Mouse (Mus musculus): ENCODE data around the gene Gm10570. TPM values are rescaled to one million over a fixed set of nuclear protein-coding genes. Genes with fewer than 3 reads are reported as not detected.

The Gm10570 gene
- total RNA-seq, 2 experiments from 2014 or later = not detected

DNA sequence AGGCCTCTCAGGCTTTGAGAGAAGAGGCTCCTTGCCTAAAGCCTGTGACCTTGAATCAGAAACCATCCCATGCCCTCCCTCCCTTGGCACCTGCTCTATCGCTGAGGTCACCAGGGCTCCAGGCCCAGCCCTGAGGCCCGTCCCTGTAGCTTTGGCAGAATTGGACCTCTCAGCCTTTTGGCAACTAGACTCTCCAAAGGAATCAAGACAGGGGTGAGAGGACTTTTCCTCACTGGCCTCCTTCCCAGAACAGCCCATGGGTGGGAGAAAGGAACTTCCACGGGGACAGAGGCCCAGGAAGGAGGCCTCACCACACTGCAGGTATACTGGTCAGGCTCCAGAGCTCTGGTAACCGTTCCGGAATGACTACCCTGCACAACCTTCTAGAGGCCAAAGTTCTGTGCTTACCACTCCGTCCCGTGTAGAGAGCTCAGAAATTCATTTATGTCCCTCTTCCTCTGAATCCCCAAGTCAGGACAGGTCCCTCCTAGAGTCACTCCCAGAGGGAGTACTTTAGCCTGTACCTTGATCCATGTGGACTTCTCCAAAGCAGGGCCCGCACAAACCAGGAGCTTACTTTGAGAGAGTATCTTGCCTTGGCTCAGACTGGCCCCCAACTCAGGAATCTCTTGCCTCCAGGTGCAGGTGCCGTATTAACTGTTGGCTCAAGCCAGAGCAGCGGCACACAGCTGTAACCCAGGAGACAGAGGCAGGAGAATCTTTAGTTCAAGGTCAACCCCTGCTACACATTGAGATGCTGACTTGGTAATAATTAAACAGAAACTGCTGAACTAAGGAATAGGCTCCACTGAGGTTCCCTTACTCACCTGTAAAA lies 1.5 kb downstream of the Gm10570 start:
- peak; percentile 79 to 89 for DNase-seq

DNA sequence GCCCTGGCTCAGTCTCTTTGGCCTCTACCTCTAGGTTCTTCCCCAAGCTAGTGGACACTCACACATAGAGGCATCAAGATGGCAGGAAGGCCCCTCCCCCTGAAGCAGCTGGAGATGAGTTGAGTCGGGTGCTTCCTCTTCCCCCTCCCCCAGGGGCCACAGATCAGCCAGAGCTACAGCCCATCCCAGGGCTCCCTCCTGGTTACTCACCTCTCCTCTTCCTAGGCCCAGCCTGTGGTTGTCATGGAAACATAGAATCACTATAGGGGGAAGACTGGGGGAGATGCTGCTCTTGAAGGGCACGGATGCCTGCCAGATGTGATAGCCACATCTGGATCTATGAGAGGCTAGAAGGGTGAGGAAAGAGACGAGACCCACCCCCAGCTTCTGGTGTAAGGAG lies 3.7 kb downstream of the Gm10570 start:
- no peak for DNase-seq

DNA sequence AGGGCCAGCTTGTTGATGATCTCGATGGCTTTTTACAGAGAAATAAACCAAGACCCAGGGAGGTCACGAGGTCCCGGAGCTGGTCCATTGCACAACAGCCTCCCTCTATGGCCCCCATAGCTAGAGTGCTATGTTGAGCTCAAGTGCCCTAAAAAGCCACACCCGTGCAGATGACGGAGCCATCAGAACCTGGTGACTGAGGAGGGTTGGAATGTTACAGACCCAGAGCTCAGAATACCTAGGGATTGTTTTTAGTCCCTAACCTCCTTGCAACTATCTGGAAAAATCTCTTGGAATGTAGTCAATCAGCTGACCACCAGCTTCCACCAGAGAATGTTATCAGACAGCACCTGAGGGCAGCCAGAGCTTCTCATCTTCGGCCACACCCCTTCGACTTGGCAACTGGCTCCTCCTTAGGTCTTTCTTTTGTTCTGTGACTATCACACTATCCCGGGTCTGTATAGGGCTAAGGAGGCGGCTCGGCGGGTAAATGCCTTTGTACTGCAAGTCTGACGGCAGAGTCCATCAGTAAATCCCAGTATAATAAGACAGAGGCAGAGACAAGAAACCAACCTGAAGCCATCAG lies 6.1 kb downstream of the Gm10570 start:
- DNase-seq = no peak

DNA sequence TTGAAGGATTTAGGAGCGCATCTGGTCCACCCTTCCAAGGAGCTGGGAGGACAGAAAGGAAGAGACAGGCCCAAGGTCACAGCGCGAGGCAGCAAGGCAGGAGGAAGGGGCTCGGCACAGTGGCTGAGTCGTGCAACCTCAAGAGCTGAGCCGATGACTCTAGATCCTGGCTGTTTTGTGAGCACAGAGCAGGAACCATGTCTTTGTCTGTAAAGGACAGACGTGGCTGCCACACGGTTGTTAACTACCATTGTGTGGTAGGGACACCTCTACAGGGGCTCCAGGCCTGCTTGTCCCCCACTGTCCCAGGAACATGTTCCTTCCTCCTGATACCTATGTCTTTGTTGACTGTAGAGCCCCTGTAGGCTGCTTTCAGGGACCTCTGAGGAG lies 8.8 kb downstream of the Gm10570 start:
- DNase-seq = no peak

DNA sequence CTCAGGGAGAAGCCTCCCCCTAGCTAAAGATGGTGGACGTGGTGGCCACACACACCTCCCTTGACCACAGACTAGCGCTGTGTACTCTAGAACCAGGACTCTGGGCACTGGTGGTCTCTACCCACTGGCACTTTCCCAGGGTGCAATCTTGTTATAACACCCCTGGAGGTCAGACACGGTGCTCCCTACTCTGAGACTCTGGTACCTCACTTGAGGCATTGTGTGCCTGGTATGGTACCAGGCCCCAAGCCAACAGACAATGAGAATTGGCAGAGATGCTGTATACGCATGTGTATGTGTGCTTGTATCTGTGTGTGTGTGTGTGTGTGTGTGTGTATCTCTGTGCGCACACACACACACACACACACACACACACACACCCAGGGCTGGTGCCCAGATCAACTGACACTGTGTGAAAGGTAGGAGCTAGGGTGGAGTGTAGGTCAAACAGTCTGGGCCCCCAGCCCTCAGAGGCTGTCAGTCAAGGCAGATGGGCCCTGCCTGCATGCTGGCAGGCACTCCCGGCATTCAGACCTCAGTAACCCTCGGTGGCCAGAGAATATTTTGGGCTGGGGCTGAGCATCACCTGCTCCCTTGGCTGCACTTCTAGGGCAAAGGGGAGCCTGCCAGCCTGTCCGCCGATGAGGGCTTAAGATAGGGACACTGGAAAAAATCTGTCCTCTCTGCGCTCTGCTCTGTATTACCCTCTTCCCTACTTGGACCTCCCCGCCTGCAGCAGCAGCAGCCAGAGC lies 9.4 kb downstream of the Gm10570 start:
- peak; percentile 79 to 90 for DNase-seq

DNA sequence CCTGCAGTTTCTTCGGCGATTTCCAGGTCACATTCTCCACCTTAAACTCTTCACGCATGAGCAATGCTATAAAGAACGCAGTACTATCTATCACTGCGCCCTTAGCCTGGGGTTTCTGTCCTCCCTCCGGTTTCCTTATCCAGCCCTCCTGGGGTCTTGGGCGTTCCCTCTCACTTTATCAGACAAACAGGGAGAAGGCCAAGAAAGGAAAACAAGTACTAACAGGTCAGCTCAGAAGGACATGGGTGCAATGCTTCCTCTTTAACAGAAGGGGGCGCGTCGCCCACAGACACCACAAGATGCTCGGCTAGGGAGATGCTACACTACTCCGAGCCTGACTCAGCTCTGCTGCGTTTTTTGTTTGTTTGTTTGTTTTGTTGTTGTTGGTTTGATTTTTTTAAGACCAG lies 11.3 kb downstream of the Gm10570 start:
- no peak for DNase-seq

DNA sequence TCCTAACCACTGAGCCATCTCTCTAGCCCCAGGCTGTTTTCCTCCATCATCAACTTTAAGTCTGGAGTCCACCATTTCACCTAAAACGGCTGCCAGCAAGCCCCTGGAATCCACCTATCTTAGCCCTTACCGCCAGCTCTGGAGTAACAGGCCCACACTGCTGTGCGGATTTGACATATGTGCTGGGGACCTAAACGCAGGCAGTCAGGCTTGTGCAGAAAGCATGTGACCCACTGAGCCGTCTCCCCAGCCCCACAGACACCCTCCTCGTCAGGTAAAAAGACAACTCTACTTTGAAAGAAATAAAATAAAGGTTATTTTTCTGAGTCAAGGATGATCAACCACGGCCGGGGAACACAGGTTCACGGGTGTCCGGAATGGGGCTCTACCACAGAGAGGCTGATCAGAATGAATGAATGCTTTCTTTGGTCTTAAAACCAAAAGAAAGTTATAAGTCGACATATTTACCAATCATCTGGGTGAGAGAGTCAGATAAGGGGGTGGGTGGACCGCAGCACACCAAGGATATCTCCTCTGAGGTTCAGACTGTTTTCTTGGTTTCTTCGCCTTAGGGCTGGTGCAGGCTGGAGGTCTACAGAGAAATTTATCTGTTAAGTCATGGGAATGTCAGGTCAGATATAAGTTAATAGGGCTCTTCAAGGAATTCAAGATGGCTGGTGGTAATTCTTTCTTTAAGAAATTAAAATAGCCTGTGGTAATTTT lies 12.1 kb downstream of the Gm10570 start:
- DNase-seq = no peak

DNA sequence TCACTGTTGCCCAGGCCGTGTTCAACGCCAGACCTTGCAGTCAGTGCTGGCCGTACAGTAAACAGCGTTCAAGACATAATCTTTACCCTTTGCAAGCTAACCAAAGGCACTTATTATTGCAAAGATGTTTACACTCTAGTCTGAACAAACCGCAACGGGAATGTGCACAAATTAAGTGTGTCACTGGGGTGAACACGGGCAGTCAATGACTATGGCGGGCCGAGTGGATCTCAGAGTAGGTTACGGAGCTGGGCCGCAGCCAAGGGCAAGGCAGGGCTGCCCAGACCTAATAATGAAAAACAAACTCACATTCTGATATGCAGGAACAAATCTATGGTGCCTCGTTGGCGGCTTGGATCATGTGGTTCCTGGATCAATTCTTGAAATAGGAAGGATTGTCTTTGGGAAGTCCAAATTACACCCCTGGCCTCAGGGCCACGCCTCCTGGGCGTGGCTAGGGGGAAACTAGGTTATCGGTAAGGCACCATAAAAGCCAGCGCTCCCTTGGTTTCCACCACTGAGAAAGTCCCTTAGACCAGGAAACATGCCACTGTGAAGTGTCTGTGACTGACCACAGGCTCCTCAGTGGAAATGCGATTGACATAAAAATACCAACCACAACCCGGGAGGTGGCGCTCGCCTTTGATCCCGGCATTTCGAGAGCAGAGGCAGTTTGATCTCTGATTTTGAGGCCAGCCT lies 13.3 kb downstream of the Gm10570 start:
- DNase-seq = no peak

DNA sequence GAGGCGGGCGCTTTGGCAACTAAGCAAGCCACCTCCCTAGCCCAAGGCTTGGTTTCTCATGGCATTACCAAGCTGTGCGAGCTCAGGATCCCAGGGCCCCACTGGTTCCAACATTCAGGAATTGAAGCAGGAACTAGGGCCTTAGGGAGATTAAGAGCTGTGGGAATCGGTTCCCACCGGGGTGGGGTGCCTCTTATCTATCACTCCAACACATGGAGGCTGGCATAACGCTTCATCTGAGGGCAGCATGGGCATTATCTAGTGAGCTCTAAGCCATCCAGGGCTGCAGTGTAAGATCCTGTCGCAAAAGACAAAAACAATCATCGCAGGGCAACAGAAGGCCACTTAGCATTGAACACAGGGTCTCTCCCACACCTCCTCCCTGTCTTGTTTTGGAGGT lies 14.0 kb downstream of the Gm10570 start:
- DNase-seq = no peak

DNA sequence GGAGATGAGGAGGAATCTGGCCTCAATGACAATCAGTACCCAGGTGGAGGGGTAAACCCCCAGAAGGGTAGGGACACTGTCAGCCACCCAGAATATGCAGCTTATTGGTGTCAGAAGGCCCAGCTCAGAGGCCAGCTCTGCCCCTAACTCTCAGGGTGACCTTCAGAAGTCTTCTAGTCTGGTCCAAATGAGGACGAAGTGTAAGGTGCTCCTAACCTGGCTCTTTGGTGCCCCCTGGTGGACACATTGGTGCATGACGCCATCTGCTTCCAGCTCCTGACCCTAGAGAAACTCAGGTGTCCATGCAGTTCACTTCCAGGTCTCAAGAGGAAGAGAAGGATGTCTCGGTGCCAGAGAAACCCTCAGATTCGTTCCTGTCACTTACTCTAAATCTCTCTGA lies 16.2 kb downstream of the Gm10570 start:
- DNase-seq = peak; percentile 62 to 86

DNA sequence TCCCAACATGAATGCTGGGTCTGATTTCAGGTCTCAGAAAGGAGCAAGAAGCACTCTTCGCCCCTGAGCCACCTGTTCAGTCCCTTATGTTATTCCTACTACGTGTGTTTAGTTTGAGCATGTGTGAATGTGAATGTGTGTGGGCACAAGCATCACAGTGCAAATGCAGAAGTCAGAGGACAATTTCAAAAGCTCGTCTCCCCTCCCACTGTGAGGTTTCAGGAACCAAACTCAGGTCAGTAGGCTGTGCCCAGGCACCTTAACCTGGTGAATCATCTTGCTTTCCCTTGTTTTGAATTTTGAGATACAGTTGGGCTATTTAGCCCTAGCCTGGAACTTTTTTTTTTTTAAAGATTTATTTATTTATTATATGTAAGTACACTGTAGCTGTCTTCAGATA lies 18.6 kb downstream of the Gm10570 start:
- DNase-seq = no peak

DNA sequence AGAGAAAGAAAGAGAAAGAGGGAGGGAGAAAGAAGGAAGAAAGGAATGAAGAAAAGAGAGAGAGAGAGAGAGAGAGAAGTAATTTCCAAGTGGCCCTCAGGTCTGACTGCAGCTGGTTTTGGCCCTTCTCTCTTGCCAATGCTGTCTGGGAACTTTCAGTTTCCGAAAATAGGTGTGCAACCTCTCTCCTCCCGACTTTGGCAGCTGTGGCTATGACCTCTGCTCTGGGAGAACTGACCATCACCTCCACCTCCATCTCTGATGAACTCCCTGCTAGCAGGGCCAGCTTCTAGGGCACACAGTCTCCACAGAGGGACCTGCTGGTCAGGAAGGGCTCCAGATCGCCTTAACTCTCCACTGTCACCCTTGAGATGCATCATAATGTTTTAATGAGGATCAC lies 21.9 kb downstream of the Gm10570 start:
- DNase-seq = peak; percentile 45 to 66

DNA sequence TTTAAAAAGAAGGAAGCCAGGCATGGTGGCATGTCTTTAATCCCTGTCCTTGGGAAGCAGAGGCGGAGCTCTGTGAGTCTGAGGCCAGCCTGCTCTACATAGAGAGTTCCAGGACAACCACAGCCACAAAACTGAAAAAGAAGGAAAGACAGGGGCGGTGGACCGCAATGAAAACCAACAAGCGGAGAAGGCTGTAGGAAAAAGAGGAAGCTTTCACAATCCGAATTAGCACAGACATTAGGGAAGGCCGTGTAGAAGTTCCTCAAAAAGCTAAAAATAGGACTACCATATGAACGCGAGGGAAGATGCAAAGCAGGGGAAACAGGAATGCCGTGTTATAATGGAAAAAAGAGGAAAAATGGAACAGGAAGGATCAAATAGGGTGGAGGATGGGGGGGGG lies 24.6 kb downstream of the Gm10570 start:
- peak in 1 of 2 experiments; percentile 35 for DNase-seq

DNA sequence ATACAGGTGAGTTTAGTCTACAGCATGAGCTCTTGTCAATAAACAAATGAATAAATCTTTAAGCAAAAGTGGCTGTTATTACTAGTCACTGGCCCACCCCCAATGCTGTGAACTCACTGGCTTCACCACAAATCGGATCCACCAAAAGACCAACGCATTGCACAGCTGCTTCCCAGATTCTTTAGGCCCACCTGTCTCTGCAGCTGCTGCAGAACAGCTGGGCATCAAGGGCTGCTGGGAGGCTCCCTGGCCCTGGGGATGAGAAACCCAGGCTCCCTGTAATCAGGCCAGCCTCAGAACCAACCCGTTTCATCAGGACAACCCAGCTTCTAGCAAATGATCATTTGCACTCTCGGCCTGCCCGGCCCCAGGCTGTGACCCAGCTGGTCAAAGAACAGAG lies 25.6 kb downstream of the Gm10570 start:
- no peak for DNase-seq

DNA sequence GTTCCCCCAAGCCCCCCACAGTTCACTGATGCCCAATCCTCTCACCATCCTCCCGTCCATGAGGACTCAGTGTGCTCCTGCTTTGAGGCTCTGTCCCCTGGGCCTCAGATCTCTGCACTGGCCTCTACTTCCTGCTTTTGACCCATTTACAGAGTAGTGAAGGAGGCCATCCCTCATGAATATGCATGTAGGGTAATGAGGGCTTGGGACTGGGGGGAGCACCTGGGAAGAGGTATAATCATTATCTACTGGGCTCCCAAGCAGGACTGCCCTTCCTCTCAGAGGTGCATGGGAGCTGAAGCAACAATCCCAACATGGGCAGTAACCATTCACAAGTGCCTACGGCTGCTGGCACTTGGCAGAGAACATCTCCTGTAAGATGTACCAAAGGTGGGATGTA lies 29.4 kb downstream of the Gm10570 start, which contains the start of gene Serinc2:
Gene Serinc2 (minus strand): TSS at position 101 of the 400 bp plus-strand sequence.
- no peak for DNase-seq

DNA sequence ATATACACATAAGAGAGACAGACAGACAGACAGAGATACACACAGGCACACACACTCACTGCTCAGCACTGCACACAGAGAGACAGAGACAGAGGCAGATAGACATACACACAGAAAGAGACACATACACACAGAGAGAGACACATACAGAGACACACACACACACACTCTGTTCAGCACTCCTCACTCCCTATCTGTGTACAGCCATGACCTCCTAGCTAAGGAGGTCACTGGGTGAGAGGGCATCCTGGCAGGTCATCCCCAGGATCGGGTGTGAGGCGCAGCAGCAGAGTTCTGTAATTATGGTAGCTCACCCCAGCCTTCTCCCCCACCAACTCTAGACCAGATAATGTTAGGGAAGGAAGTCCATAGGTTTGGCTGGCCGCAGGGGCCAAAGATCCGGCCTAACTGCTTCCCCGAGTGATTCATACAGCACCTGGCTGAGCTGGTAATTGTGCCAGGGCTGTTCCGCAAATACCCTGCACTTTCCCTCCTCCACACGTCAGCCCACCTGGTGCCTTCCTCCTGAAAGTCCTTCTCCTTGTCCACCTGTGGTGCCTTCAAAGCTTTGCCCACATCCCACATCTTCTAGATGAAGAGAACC lies 31.8 kb downstream of the Gm10570 start:
- no peak for DNase-seq

DNA sequence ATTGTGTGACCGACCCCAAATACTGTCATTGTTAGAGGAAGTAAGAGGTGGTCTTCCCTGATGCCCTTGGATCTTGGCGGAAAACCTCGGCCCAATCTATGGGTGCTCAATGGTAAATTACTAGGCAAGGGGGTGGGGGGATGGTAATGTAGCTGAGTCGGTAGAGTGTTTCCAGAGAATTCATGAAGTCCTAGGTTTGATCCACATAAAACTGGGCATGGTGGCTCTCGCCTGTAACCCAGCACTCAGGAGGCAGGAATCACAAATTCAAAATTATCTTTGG lies 32.7 kb downstream of the Gm10570 start:
- no peak for DNase-seq

DNA sequence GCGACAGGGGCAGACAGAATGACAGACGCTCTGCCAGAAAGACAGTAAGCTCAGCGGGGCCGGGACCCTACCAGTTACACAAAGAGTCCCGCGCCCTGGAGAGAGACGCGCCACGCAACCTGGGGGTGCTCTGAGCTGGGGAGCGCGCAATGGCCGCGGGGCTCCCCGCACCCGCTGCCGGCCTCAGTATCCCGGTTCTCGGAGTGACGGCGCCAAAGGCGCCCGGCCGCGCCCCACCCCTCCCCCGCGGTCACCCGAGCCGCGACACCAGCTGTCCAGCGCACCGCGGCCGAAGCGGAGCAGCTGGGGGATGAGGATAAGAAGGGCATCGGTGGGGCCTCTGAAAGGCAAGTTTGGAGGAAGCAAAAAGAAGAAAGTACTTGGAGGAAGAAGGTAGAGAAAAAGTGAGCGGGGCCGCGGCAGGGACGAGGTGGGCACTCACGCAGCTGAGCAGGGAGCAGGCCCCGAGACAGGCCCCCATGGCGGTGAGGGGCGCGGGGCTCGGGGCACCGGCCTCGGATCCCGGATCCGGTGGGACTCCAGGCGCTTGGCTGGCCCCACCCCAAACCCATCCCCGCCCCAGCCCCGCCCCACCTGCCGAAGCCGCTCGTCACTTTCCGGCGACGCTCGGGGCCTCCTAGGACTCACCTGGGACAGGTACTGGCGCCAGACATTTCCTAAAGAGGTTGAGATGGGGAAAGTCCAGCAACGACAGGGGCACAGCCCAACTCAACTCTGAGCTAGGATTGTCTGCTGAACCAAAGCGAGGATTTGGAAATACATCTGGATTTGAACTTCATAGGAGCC lies 33.3 kb downstream of the Gm10570 start:
- DNase-seq = no peak

DNA sequence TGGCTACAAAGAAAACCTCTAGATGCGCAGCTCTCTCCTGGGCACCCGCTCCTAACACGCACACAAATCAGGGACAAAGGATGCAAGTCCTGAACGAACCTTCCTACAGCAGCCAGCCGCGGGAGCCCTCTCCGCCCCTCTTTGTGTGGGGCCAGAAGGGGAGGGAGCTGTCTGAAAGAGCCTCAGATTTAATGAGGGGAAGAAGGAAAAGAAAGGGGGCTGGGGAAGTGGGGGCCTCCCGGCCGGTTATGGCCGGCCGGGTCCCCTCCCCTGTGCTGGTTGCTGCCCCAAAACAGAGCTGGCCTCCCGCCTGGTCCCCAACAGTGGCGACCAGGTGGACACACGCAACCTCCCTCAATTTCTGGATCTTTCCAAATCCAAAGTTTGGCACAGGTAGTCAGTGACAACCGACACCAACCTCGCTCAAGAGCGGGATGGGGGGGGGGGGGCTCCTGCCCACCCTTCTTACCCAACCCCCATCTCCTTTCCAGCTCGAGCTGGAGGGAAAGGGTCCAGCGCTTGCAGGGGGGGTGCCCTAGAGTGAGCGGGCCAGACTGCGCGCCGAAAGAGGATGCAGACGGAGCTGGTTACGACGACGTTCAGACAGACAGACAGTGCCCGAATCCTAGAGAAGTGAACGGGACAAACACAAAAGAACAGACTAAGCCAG lies 34.0 kb downstream of the Gm10570 start:
- DNase-seq = no peak

DNA sequence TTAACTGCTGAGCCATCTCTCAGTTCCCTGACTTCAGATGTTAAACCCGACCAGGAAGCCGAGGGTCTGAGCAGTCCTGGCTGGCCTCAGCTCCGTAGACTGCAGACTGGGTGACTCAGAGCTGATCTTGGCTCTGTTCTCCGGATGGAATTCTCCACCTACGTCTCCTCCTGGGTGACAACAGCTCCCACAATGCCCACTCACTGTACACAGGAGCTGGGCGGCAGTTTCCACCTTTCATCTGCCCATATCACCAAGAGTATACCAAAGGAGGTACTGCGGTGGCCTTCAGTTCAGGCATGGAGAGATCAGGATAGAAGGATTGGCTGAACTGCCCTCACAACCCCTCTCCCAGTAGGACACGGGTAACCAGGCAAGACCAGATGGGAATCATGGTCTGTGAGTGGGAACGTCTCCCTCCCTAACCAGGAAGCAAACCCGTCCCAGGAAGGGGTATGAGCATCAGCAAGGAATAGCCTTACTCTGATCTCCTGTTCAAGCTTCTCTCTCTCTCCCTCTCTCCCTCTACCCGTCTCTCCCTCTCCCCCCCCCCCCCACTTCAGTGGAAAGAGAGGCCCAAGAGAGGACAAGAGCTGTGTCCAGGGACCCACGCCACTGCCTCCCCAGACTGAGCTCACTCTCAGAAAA lies 34.7 kb downstream of the Gm10570 start:
- DNase-seq = no peak

Data from heart, adult 18-20 months (tissue).